Mouse (Mus musculus) limb, embryonic 14.5 days (tissue): ENCODE measurements around the gene Fam216b. TPM values are rescaled to one million over a fixed set of nuclear protein-coding genes. Genes with fewer than 3 reads are reported as not detected.
A peak's percentile ranks its signal among the peaks of the same experiment; 100 is the strongest.

Experiments
- ATAC-seq: fragments of 200-750 bp; cut with Nextera tagmentation; 2 replicates; pipeline ENCODE4 v1.8.0; 2017; ENCODE audit warnings: low read depth, moderate number of reproducible peaks, moderate TSS enrichment; ENCODE audit not compliant: low FRiP score
- DNase-seq: peaks from one replicate; pipeline ENCODE4 v3.0.0-alpha.2; 2015; ENCODE audit warnings: low spot score
- H3K27ac ChIP-seq: fragments of 300-500 bp; sonication (generic); replicated peaks from 2 replicates; pipeline ENCODE4 v1.5.1; 2014; ENCODE audit warnings: low read depth, mild to moderate bottlenecking, low read length, moderate library complexity, mixed read lengths
- H3K27me3 ChIP-seq: fragments of 300-500 bp; sonication (generic); 2 replicates; pipeline ENCODE4 v1.6.1; 2014; ENCODE audit warnings: low read length, mixed read lengths; ENCODE audit not compliant: control insufficient read depth, insufficient read depth
- H3K36me3 ChIP-seq: fragments of 300-500 bp; sonication (generic); 2 replicates; pipeline ENCODE4 v1.6.1; 2014; ENCODE audit warnings: mild to moderate bottlenecking, low read length, moderate library complexity, mixed read lengths; ENCODE audit not compliant: control insufficient read depth, insufficient read depth
- H3K4me1 ChIP-seq: fragments of 300-500 bp; sonication (generic); 2 replicates; pipeline ENCODE4 v1.6.1; 2014; ENCODE audit warnings: antibody characterized with exemption, low read length, mixed read lengths; ENCODE audit not compliant: control insufficient read depth, insufficient read depth
- H3K4me2 ChIP-seq: fragments of 300-500 bp; sonication (generic); replicated peaks from 2 replicates; pipeline ENCODE4 v1.6.1; 2014; ENCODE audit warnings: low read depth, mild to moderate bottlenecking, low read length, moderate library complexity; ENCODE audit not compliant: severe bottlenecking
- H3K4me3 ChIP-seq: fragments of 300-500 bp; sonication (generic); replicated peaks from 2 replicates; pipeline ENCODE4 v1.5.1; 2014; ENCODE audit warnings: low read length
- H3K9ac ChIP-seq: fragments of 300-500 bp; sonication (generic); 2 replicates; pipeline ENCODE4 v1.6.1; 2014; ENCODE audit warnings: mild to moderate bottlenecking, low read depth, low read length, moderate library complexity; ENCODE audit not compliant: severe bottlenecking
- H3K9me3 ChIP-seq: fragments of 300-500 bp; sonication (generic); 2 replicates; pipeline ENCODE4 v1.6.1; 2016; ENCODE audit warnings: low read length; ENCODE audit not compliant: control insufficient read depth
- POLR2A ChIP-seq: fragments of 200-500 bp; IDR thresholded peaks from 2 replicates; pipeline ENCODE4 v1.8.0; 2012; ENCODE audit warnings: inconsistent platforms, mild to moderate bottlenecking, moderate library complexity, borderline replicate concordance; ENCODE audit not compliant: insufficient read depth, insufficient read length; ENCODE audit errors: extremely low read depth
- WGBS: fragments of 180-500 bp; shearing (Covaris S2); extraction: QIAGEN DNeasy Blood & Tissue Kit; methylation state at CpG from one replicate; pipeline ENCODE4 v1.1.7; 2014; 5-methylcytosine and 5-hydroxymethylcytosine counted together
- polyA plus RNA-seq, 2 experiments: library from polyadenylated mRNA; depleted of rRNA in 1 of 2; stranded (reverse) in 1 of 2; unstranded in 1 of 2; fragments of >200 nt; fragmentation: Nextera tagmentation in 1 of 2; extraction: Ambion mirVana in 1 of 2; gene quantifications; 2 replicates each; pipeline versions ENCODE4 v1.2.1 to v1.2.3; 2012 to 2014

Fam216b gene
- polyA plus RNA-seq, 2 experiments: not detected

DNA sequence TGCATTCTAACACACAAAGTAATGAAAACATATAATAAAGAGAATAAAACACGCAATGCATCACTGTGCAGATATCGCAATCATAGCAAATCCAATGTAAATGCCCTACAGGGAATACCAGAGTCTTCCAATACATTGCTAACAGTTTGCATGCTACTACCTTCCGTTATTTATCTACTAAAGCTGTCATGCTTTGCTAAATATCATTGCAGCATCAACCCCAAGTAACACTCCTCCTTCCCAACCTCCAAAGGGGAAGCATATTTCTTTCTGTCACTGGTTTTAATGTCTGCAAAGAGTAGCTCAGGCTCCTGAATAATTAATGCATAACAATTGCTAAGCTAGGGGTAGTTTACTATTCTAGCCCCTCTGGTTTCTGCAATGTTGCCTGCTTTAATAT is 40.5 kb downstream of the Fam216b start:
- Histone ChIP-seq H3K27ac (no peak overlapping the region), H3K4me2 (no peak overlapping the region), H3K4me1 (no peaks in the 10 kb centered on the region), H3K4me3 (no peak overlapping the region), H3K27me3 (no peaks in the 10 kb centered on the region), H3K36me3 (no peaks in the 10 kb centered on the region), H3K9me3 (no peaks in the 10 kb centered on the region), H3K9ac (no peak overlapping the region)
- no peak for DNase-seq
- no peak for ATAC-seq
- 85% methylated on average over 3 of the region's 3 CpGs for WGBS
- TF ChIP-seq POLR2A: no peak

DNA sequence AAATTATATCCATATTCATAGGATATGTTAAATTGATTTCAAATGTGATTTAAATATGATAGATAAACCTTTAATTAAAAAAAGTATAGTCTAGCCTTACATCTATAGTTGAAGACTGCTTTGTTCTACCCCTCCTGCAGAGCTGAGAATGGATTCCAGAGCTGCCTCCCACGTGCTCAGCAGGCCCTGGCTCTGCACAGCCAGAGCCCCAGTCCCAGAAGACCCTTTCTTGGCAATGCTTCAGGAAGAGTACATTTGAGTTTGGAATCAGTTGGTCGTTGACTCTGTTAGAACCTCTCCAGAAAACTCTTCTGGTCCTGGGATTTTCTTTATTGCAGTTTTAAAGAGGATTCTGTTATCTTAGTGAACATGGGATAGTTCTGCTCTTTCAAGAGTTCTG is 45.7 kb downstream of the Fam216b start:
- DNase-seq: peak; percentile 63

DNA sequence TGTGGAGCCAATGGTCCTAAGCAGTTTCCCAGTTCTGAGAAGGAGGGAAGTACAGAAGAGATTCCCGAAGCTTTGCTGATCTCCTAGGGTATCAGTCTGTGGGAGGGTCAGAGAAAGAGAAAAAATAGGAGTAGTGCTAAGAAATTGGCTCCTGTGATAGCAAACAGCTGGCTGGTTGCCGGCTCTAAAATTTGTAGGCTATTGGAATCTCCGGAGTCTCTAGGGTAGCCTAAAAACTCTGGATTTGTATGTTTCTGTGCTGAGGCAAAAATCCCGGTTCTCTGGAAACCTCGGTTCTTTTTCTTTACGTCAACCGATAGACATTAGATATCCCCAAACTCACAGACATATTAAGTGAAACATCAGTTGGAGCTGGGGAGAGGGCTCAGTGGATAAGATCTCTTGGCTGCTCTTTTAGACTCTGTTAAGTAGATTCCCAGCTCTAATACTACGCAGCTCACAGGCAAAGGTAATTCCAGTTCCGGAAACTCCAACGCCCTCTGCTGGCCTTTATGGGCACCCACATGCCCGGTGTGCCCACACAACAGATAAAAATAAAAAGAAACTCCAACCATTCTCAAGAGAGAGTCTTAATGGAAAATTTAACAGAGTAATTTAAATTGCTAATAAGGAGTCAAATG is 46.8 kb downstream of the Fam216b start:
- H3K4me1 ChIP-seq: peaks cover 9% of the 10 kb centered on the region; the same call in 1 of the 2 replicates
- H3K27ac ChIP-seq: no peak overlapping the region
- H3K27me3 ChIP-seq: no peaks in the 10 kb centered on the region
- no peak overlapping the region for H3K9ac ChIP-seq
- TF ChIP-seq POLR2A: no peak
- H3K4me3 ChIP-seq: no peak overlapping the region
- no peaks in the 10 kb centered on the region for H3K36me3 ChIP-seq
- WGBS: 56% methylated on average over 11 of the region's 11 CpGs
- DNase-seq: peak; percentile 71
- peak; percentile 72; the same call in 1 of the 2 replicates for ATAC-seq
- no peak overlapping the region for H3K4me2 ChIP-seq
- no peaks in the 10 kb centered on the region for H3K9me3 ChIP-seq

More for the DNA sequence above, 45.7 kb downstream of the Fam216b start:
- Histone ChIP-seq H3K9me3 (no peaks in the 10 kb centered on the region), H3K4me3 (no peak overlapping the region), H3K4me1 (peaks cover 9% of the 10 kb centered on the region; the same call in 1 of the 2 replicates), H3K27ac (no peak overlapping the region), H3K9ac (no peak overlapping the region), H3K36me3 (no peaks in the 10 kb centered on the region), H3K4me2 (no peak overlapping the region), H3K27me3 (no peaks in the 10 kb centered on the region)
- WGBS: 14% methylated on average over 2 of the region's 2 CpGs
- 0 out of 2 replicates have a peak, but pooled peaks have one; percentile 53 for ATAC-seq
- TF ChIP-seq POLR2A: no peak

DNA sequence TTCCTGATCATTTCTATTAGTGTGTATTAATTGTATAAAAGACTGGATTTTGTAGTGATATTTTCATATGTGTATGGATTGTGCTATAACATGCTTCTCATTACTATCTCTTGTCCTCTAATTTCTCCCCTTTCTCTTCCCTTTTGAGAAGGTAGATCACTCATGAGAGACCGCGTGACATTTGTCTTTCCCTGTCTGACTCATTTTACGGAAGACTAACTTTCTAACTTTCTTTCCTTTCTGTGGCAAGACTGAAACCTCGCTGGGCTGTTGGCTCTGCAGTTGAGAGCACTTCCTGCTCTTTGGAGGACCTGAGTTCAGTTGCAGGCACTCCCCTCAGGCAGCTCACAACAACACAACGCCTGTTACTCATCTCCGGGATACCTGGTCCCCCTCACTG is 48.2 kb downstream of the Fam216b start:
- no peak for TF ChIP-seq POLR2A
- H3K9ac ChIP-seq: no peak overlapping the region
- H3K4me3 ChIP-seq: no peak overlapping the region
- no peaks in the 10 kb centered on the region for H3K9me3 ChIP-seq
- 90% methylated on average over 6 of the region's 6 CpGs for WGBS
- no peak overlapping the region for H3K27ac ChIP-seq
- H3K4me1 ChIP-seq: peaks cover 9% of the 10 kb centered on the region; the same call in 1 of the 2 replicates
- H3K27me3 ChIP-seq: no peaks in the 10 kb centered on the region
- ATAC-seq (no peak), DNase-seq (no peak)
- H3K36me3 ChIP-seq: no peaks in the 10 kb centered on the region
- no peak overlapping the region for H3K4me2 ChIP-seq

DNA sequence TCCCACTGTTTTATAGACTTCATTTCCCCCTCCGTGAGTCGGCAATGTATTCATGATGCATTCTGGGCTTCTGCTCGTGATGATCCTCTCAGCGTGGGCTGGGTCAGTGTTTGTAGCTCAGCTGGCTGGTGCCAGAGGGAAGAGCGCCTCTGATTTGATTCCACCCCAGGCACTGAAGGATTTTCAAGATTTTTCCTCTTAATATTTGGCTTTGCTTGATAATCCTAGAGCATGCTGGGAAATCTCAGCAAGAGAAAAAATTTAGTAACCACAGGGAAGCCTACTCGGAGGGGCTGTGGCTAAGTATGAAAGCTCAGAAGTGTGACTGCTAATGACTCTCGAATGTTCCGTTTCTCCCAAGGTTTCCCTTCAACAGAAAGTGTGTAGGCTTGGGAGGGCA is 49.9 kb downstream of the Fam216b start:
- Histone ChIP-seq H3K9ac (no peak overlapping the region), H3K36me3 (no peaks in the 10 kb centered on the region), H3K4me1 (peaks cover 9% of the 10 kb centered on the region; the same call in 1 of the 2 replicates), H3K27me3 (no peaks in the 10 kb centered on the region), H3K4me3 (no peak overlapping the region), H3K9me3 (no peaks in the 10 kb centered on the region), H3K4me2 (peak overlapping the region; percentile 13; the same call in 1 of the 2 replicates), H3K27ac (no peak overlapping the region)
- ATAC-seq: no peak
- TF ChIP-seq POLR2A: no peak
- 33% methylated on average over 8 of the region's 8 CpGs for WGBS
- DNase-seq: peak; percentile 14

Other genes with a start within 250 kb of the Fam216b start
- gene Dnajc15, start 213.9 kb downstream of the Fam216b start, polyA plus RNA-seq (2012; rRNA removed): 11.7 and 22.8 TPM in 2 replicates
- gene Dnajc15, start 213.9 kb downstream of the Fam216b start, polyA plus RNA-seq (2014; fragmentation: Nextera tagmentation; extraction: Ambion mirVana): 113 and 117 TPM in 2 replicates
- gene Epsti1, start 184.8 kb downstream of the Fam216b start, polyA plus RNA-seq (2012; rRNA removed): 0.49 and 0.67 TPM in 2 replicates
- gene Epsti1, start 184.8 kb downstream of the Fam216b start, polyA plus RNA-seq (2014; fragmentation: Nextera tagmentation; extraction: Ambion mirVana): 0.88 and 1.6 TPM in 2 replicates
- 0.90 and 0.98 TPM in 2 replicates for gene Tnfsf11, start 219.0 kb upstream of the Fam216b start, polyA plus RNA-seq (2012; rRNA removed)
- gene Tnfsf11, start 219.0 kb upstream of the Fam216b start, polyA plus RNA-seq (2014; fragmentation: Nextera tagmentation; extraction: Ambion mirVana): 0.84 and 1.1 TPM in 2 replicates